22 mouse cellular contexts compared by ENCODE assay signal in genomic region chr2:38509004-38509719, GRCm38 (mm10). TPM values are rescaled to one million over a fixed set of nuclear protein-coding genes. Genes with fewer than 3 reads are reported as not detected.
DNase-seq lines count a peak whose midpoint lies in the region; ATAC-seq lines count a peak whose summit lies in the region.
"Had no signal": no experiment of that assay in that cellular context is flagged by ENCODE, and none has a peak within 500 bp of the region (broad histone marks: within the 10 kb centered on the region; RNA-seq: fewer than 3 reads in every experiment).

No protein-coding gene starts in this region.

- peaks cover 24% of the 10 kb centered on the region for H3K4me1 ChIP-seq in hindbrain, embryonic 15.5 days (replicated peaks)
- H3K4me1 ChIP-seq in hindbrain, embryonic 13.5 days (replicated peaks) = peaks cover 20% of the 10 kb centered on the region
- H3K4me1 ChIP-seq in neural tube, embryonic 15.5 days = peaks cover 34% of the 10 kb centered on the region

- H3K4me3 ChIP-seq in hindbrain, embryonic 15.5 days = no peak overlapping the region
- H3K4me3 ChIP-seq in hindbrain, embryonic 13.5 days = no peak overlapping the region
- no peak overlapping the region for H3K4me3 ChIP-seq in neural tube, embryonic 15.5 days (replicated peaks)
- H3K4me3 ChIP-seq: embryonic facial prominence, embryonic 10.5 days; kidney, embryonic 15.5 days; limb, embryonic 10.5 days; liver, embryonic 15.5 days; lung, embryonic 15.5 days; neural tube, embryonic 13.5 days had no signal

- no peak for DNase-seq in neural tube, embryonic 10.5 days (ENCODE audit: extremely low spot score, low spot score)
- no peak for DNase-seq in thymus, postnatal 25 days
- no peak for DNase-seq in lung, postnatal 36 days
- DNase-seq: adrenal gland, postnatal 10 days; heart, postnatal 14 days; kidney, adult 11 months; kidney, postnatal 4 days; liver; midbrain, embryonic 14.5 days; thymus, postnatal 14 days had no signal

- no peak for ATAC-seq in hindbrain, embryonic 15.5 days (ENCODE audit: low FRiP score, low read depth)
- ATAC-seq in hindbrain, embryonic 13.5 days (ENCODE audit: low FRiP score) = no peak
- ATAC-seq in neural tube, embryonic 15.5 days (ENCODE audit: low FRiP score) = no peak
- peak; percentile 62 for ATAC-seq in granulocyte monocyte progenitor cell, adult 5-6 weeks (replicated peaks; ENCODE audit: poor library complexity, severe bottlenecking)

- H3K27ac ChIP-seq in hindbrain, embryonic 15.5 days (replicated peaks) = 0 out of 2 replicates have a peak overlapping the region, but pooled peaks have one; percentile 26
- no peak overlapping the region for H3K27ac ChIP-seq in hindbrain, embryonic 13.5 days
- H3K27ac ChIP-seq in neural tube, embryonic 15.5 days (replicated peaks) = no peak overlapping the region
- H3K27ac ChIP-seq: embryonic facial prominence, embryonic 10.5 days; hindbrain, embryonic 14.5 days; kidney, embryonic 15.5 days; limb, embryonic 10.5 days; liver, embryonic 15.5 days; lung, embryonic 15.5 days; neural tube, embryonic 13.5 days had no signal

- 87% methylated on average over 7 of the region's 7 CpGs for WGBS in hindbrain, embryonic 15.5 days
- WGBS in hindbrain, embryonic 13.5 days = 89% methylated on average over 7 of the region's 7 CpGs
- WGBS in neural tube, embryonic 15.5 days = 84% methylated on average over 7 of the region's 7 CpGs

- no peak overlapping the region for H3K4me2 ChIP-seq in hindbrain, embryonic 15.5 days
- H3K4me2 ChIP-seq in hindbrain, embryonic 13.5 days = no peak overlapping the region
- H3K4me2 ChIP-seq in neural tube, embryonic 15.5 days = no peak overlapping the region
- H3K4me2 ChIP-seq: heart, embryonic 11.5 days; hindbrain, embryonic 14.5 days; kidney, embryonic 15.5 days; liver, embryonic 15.5 days; lung, embryonic 15.5 days; neural tube, embryonic 13.5 days had no signal

- H3K36me3 ChIP-seq in hindbrain, embryonic 15.5 days = no peaks in the 10 kb centered on the region
- H3K36me3 ChIP-seq in hindbrain, embryonic 13.5 days = no peaks in the 10 kb centered on the region
- H3K36me3 ChIP-seq in neural tube, embryonic 15.5 days = no peaks in the 10 kb centered on the region
- H3K36me3 ChIP-seq: embryonic facial prominence, embryonic 10.5 days; kidney, embryonic 15.5 days; limb, embryonic 10.5 days; liver, embryonic 15.5 days; lung, embryonic 15.5 days; neural tube, embryonic 13.5 days had no signal

- no peaks in the 10 kb centered on the region for H3K9me3 ChIP-seq in hindbrain, embryonic 15.5 days
- no peaks in the 10 kb centered on the region for H3K9me3 ChIP-seq in hindbrain, embryonic 13.5 days
- H3K9me3 ChIP-seq in neural tube, embryonic 15.5 days (replicated peaks) = no peaks in the 10 kb centered on the region
- H3K9me3 ChIP-seq: embryonic facial prominence, embryonic 10.5 days; kidney, embryonic 15.5 days; limb, embryonic 10.5 days; liver, embryonic 15.5 days; lung, embryonic 15.5 days; neural tube, embryonic 13.5 days had no signal

- H3K27me3 ChIP-seq in hindbrain, embryonic 15.5 days = no peaks in the 10 kb centered on the region
- 0 out of 2 replicates have a peak, but pooled peaks cover 3% of the 10 kb centered on the region for H3K27me3 ChIP-seq in hindbrain, embryonic 13.5 days
- no peaks in the 10 kb centered on the region for H3K27me3 ChIP-seq in neural tube, embryonic 15.5 days (replicated peaks)
- H3K27me3 ChIP-seq: kidney, embryonic 15.5 days; lung, embryonic 15.5 days; neural tube, embryonic 13.5 days had no signal

- no peak overlapping the region for H3K9ac ChIP-seq in hindbrain, embryonic 15.5 days
- H3K9ac ChIP-seq in hindbrain, embryonic 13.5 days = no peak overlapping the region
- H3K9ac ChIP-seq in neural tube, embryonic 15.5 days (replicated peaks) = 0 out of 2 replicates have a peak overlapping the region, but pooled peaks have one; percentile 0
- H3K9ac ChIP-seq: hindbrain, embryonic 14.5 days; kidney, embryonic 15.5 days; liver, embryonic 15.5 days; lung, embryonic 15.5 days; neural tube, embryonic 13.5 days had no signal

RNA-seq across cellular contexts. Expression of gene Nek6, which starts 2.3 kb away (rescaled TPM):
- 67.5 and 71.6 TPM in 2 replicates for polyA plus RNA-seq in hindbrain, embryonic 15.5 days (2015; fragmentation: Nextera tagmentation; extraction: Ambion mirVana)
- 57.3 and 58.0 TPM in 2 replicates for polyA plus RNA-seq in hindbrain, embryonic 13.5 days (2015; fragmentation: Nextera tagmentation; extraction: Ambion mirVana)
- 51.0 and 57.5 TPM in 2 replicates for polyA plus RNA-seq in neural tube, embryonic 15.5 days (2015; fragmentation: Nextera tagmentation; extraction: Ambion mirVana)
- 7.3 and 24.4 TPM in 2 replicates for total RNA-seq in granulocyte monocyte progenitor cell, adult 5-6 weeks (2014; fragmentation: Nextera tagmentation)
- total RNA-seq in granulocyte monocyte progenitor cell, adult 5-6 weeks (2017) = 7.5 TPM in 2 replicates
